Mouse (Mus musculus): Measurements from ENCODE around the gene Fhdc1. TPM values are rescaled to one million over a fixed set of nuclear protein-coding genes. Genes with fewer than 3 reads are reported as not detected.

Fhdc1 gene
- total RNA-seq, 1 experiment: 1.2 TPM

DNA sequence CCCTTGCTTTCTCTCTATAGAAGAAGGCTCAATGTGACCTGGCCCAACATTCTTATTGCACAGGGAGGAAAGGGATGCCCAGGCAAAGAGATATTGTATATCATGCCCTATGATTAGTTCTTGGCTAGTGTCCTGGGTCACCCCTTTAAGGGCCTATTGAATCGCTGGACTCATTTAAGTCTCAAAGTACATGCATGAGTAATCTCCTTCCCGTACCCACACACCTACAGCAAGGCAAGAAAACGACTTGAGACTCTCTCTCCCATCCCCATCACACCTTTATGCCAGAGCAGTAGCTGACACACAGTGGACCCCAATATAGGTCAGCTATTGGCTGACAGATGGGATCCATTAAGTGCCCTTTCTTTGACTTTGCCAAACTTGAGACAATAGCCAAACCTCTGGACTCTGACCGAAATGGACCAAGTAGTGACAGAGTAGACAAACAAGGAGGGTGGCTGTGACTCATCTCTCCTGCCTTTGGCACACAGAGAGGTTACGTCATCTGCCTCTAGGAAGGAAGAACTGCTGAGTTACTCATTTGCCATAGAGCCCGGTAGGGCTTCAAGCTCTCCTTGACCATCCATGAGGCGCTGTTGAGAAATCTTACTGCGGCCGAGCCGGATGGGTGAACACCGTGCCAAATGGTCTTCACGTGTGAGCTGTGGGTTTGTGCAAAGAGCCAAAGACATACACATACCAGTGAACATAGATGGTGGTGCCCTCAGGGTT, 51.1 kb downstream of the Fhdc1 start:
- Histone ChIP-seq H3K36me3 (ENCODE audit: control insufficient read depth, insufficient read depth, low read length, poor library complexity, severe bottlenecking) (no peaks in the 10 kb centered on the region), H3K4me1 (ENCODE audit: control insufficient read depth in 2 of 2, insufficient read depth in 2 of 2, low read length in 2 of 2, poor library complexity in 1 of 2) (no peaks in the 10 kb centered on the region), H3K4me3 (ENCODE audit: insufficient read depth in 1 of 2, low read depth in 1 of 2, low read length in 2 of 2, poor library complexity in 1 of 2, severe bottlenecking in 1 of 2) (no peak overlapping the region), H3K9me3 (ENCODE audit: control insufficient read depth, insufficient read depth, low read depth, low read length) (no peaks in the 10 kb centered on the region; the same call in 1 of the 2 replicates), H3K9ac (ENCODE audit: insufficient read depth, low read depth, low read length, poor library complexity, severe bottlenecking) (no peak overlapping the region), H3K27ac (ENCODE audit: insufficient read depth, low read depth, low read length, poor library complexity, severe bottlenecking) (no peak overlapping the region)
- no peak for DNase-seq (ENCODE audit: low read depth, low spot score)
- TF ChIP-seq ZNF384 (IDR thresholded peaks at IDR 0.05; ENCODE audit: low read depth, low read length) (no peak), MAFK (IDR thresholded peaks at IDR 0.05; ENCODE audit: insufficient read depth, low read depth, low read length) (no peak), CHD2 (IDR thresholded peaks at IDR 0.05; ENCODE audit: low read depth, low read length) (no peak), ZC3H11A (IDR thresholded peaks at IDR 0.05; ENCODE audit: borderline replicate concordance, low read depth, low read length) (no peak), HCFC1 (IDR thresholded peaks at IDR 0.05; ENCODE audit: borderline replicate concordance, insufficient read depth, low read length) (no peak)
- in situ Hi-C loops (cut with MboI; ENCODE audit: low sequenced_read_pairs in 2 of 2, unreplicated experiment in 2 of 2): no loop called here

GRCm38 (mm10) chr3:84427779-84428178, 52.5 kb downstream of the Fhdc1 start:
- H3K4me1 ChIP-seq (ENCODE audit: control insufficient read depth in 2 of 2, insufficient read depth in 2 of 2, low read length in 2 of 2, poor library complexity in 1 of 2): no peaks in the 10 kb centered on the region
- no peak for DNase-seq (ENCODE audit: low read depth, low spot score)
- in situ Hi-C loops (cut with MboI; ENCODE audit: low sequenced_read_pairs in 2 of 2, unreplicated experiment in 2 of 2): no loop called here

DNA sequence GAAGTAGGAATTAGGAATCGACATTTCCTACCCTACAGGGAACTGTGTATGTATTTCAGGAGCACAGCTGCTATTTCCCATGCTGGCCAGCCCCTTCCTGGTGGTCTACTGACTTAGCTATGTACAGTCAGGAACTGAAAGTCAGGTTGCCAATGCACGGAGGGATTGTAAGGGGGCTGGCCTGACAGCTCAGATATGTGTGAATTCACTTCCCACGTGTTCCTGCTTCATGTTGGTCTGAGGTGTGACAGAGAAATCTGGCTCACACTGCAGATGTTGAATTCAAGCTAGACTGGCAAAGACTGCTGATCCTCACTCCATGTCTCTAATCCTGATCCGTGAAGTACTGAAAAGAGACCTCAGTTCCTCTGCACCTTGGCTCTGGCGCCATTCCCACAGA, 57.9 kb downstream of the Fhdc1 start:
- no peak overlapping the region for H3K27ac ChIP-seq (ENCODE audit: insufficient read depth, low read depth, low read length, poor library complexity, severe bottlenecking)
- no peak overlapping the region for H3K9ac ChIP-seq (ENCODE audit: insufficient read depth, low read depth, low read length, poor library complexity, severe bottlenecking)
- in situ Hi-C loops (cut with MboI; ENCODE audit: low sequenced_read_pairs in 2 of 2, unreplicated experiment in 2 of 2): no loop called here
- no peak for TF ChIP-seq CHD2 (IDR thresholded peaks at IDR 0.05; ENCODE audit: low read depth, low read length)
- TF ChIP-seq ZNF384 (IDR thresholded peaks at IDR 0.05; ENCODE audit: low read depth, low read length): no peak
- no peak for TF ChIP-seq ZC3H11A (IDR thresholded peaks at IDR 0.05; ENCODE audit: borderline replicate concordance, low read depth, low read length)
- no peak for TF ChIP-seq HCFC1 (IDR thresholded peaks at IDR 0.05; ENCODE audit: borderline replicate concordance, insufficient read depth, low read length)
- TF ChIP-seq MAFK (IDR thresholded peaks at IDR 0.05; ENCODE audit: insufficient read depth, low read depth, low read length): no peak
- H3K4me3 ChIP-seq (ENCODE audit: insufficient read depth in 1 of 2, low read depth in 1 of 2, low read length in 2 of 2, poor library complexity in 1 of 2, severe bottlenecking in 1 of 2): no peak overlapping the region
- DNase-seq (ENCODE audit: low read depth, low spot score): no peak
- H3K9me3 ChIP-seq (ENCODE audit: control insufficient read depth, insufficient read depth, low read depth, low read length): no peaks in the 10 kb centered on the region
- no peaks in the 10 kb centered on the region for H3K36me3 ChIP-seq (ENCODE audit: control insufficient read depth, insufficient read depth, low read length, poor library complexity, severe bottlenecking)
- H3K4me1 ChIP-seq (ENCODE audit: control insufficient read depth in 2 of 2, insufficient read depth in 2 of 2, low read length in 2 of 2, poor library complexity in 1 of 2): no peaks in the 10 kb centered on the region

More at GRCm38 (mm10) chr3:84427779-84428178, 52.5 kb downstream of the Fhdc1 start:
- no peaks in the 10 kb centered on the region; the same call in 1 of the 2 replicates for H3K9me3 ChIP-seq (ENCODE audit: control insufficient read depth, insufficient read depth, low read depth, low read length)
- no peaks in the 10 kb centered on the region for H3K36me3 ChIP-seq (ENCODE audit: control insufficient read depth, insufficient read depth, low read length, poor library complexity, severe bottlenecking)
- H3K9ac ChIP-seq (ENCODE audit: insufficient read depth, low read depth, low read length, poor library complexity, severe bottlenecking): no peak overlapping the region
- H3K27ac ChIP-seq (ENCODE audit: insufficient read depth, low read depth, low read length, poor library complexity, severe bottlenecking): no peak overlapping the region
- no peak overlapping the region for H3K4me3 ChIP-seq (ENCODE audit: insufficient read depth in 1 of 2, low read depth in 1 of 2, low read length in 2 of 2, poor library complexity in 1 of 2, severe bottlenecking in 1 of 2)
- TF ChIP-seq MAFK (IDR thresholded peaks at IDR 0.05; ENCODE audit: insufficient read depth, low read depth, low read length): no peak
- no peak for TF ChIP-seq ZNF384 (IDR thresholded peaks at IDR 0.05; ENCODE audit: low read depth, low read length)
- no peak for TF ChIP-seq CHD2 (IDR thresholded peaks at IDR 0.05; ENCODE audit: low read depth, low read length)
- no peak for TF ChIP-seq HCFC1 (IDR thresholded peaks at IDR 0.05; ENCODE audit: borderline replicate concordance, insufficient read depth, low read length)
- no peak for TF ChIP-seq ZC3H11A (IDR thresholded peaks at IDR 0.05; ENCODE audit: borderline replicate concordance, low read depth, low read length)

- no peaks in the 10 kb centered on the region for H3K36me3 ChIP-seq (ENCODE audit: control insufficient read depth, insufficient read depth, low read length, poor library complexity, severe bottlenecking)
Observed at GRCm38 (mm10) chr3:84413868-84414267, 66.4 kb downstream of the Fhdc1 start.

More at GRCm38 (mm10) chr3:84413868-84414267, 66.4 kb downstream of the Fhdc1 start:
- Histone ChIP-seq H3K9ac (ENCODE audit: insufficient read depth, low read depth, low read length, poor library complexity, severe bottlenecking) (no peak overlapping the region), H3K4me3 (ENCODE audit: insufficient read depth in 1 of 2, low read depth in 1 of 2, low read length in 2 of 2, poor library complexity in 1 of 2, severe bottlenecking in 1 of 2) (no peak overlapping the region), H3K27ac (ENCODE audit: insufficient read depth, low read depth, low read length, poor library complexity, severe bottlenecking) (no peak overlapping the region), H3K4me1 (ENCODE audit: control insufficient read depth in 2 of 2, insufficient read depth in 2 of 2, low read length in 2 of 2, poor library complexity in 1 of 2) (no peaks in the 10 kb centered on the region; a peak in 1 of 4 replicates), H3K9me3 (ENCODE audit: control insufficient read depth, insufficient read depth, low read depth, low read length) (no peaks in the 10 kb centered on the region)
- in situ Hi-C loops (cut with MboI; ENCODE audit: low sequenced_read_pairs in 2 of 2, unreplicated experiment in 2 of 2): no loop called here
- TF ChIP-seq MAFK (IDR thresholded peaks at IDR 0.05; ENCODE audit: insufficient read depth, low read depth, low read length) (no peak), ZNF384 (IDR thresholded peaks at IDR 0.05; ENCODE audit: low read depth, low read length) (no peak), HCFC1 (IDR thresholded peaks at IDR 0.05; ENCODE audit: borderline replicate concordance, insufficient read depth, low read length) (no peak), ZC3H11A (IDR thresholded peaks at IDR 0.05; ENCODE audit: borderline replicate concordance, low read depth, low read length) (no peak), CHD2 (IDR thresholded peaks at IDR 0.05; ENCODE audit: low read depth, low read length) (no peak)
- DNase-seq (ENCODE audit: low read depth, low spot score): no peak
